Mouse (Mus musculus): Measurements from ENCODE around the gene Gltp.

DNA sequence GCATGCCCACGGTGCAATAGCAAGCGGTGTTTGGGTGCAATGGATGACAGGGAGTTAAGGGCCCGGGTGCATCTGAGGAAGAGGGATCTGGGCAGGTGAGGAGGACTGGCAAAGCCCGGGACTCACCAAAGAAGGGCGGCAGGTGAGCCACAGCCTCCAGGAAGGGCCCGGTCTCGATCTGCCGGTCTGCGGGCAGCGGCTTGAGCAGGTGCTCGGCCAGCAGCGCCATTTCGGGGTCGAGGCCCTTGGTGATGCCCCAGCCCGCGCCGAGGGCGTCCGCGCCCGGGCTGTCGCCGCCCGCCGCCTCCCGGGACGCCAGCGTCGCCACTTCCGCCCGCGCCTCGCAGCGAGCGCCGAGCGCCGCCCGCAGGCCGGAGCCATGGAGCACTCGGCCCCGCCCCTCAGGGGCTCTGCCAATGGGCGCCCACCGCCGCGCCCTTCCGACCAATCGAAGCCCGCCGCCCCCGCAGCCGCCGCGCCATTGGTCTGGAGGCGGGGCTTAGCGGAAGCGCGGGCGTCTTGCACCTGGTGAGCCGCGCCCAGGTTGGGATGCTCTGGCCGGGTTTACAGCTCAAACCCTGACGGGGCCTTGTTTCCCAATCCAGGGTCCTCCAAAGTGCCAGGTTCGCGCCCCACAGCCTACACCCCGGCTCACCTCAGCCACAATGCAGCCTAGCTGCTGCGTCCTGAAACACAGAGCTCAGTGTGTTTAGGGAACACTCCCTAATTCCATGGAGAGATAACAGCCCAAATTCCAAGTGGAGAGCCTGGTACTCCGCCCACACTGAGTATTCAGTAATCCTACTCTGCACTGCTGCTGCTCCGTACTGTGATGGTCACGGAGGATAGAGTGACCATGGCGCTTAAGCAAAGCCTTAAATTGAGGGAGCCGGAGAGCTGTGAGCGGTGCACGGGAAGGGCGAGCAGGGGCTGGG lies at the start of gene Gltp:
- TF ChIP-seq GATA1 (IDR thresholded peaks at IDR 0.05; ENCODE audit: low read length) = no peak
- no peak for TF ChIP-seq TAL1 (IDR thresholded peaks at IDR 0.05; ENCODE audit: low read length)

Measured in erythroblast, embryonic 14.5 days (primary cell).